Mouse (Mus musculus) limb, embryonic 15.5 days (tissue): ENCODE results near the gene Ppp1r35. TPM values are rescaled to one million over a fixed set of nuclear protein-coding genes. Genes with fewer than 3 reads are reported as not detected.
"Not testable (repeated sequence)": the region's sequence is repeated elsewhere in the genome, so short reads cannot be mapped to it uniquely, and the experiment has no call there.

Source experiments
- ATAC-seq: fragments of 200-750 bp; cut with Nextera tagmentation; 2 replicates; pipeline ENCODE4 v1.8.0; 2017; ENCODE audit warnings: low read depth, moderate TSS enrichment; ENCODE audit not compliant: insufficient number of reproducible peaks, low FRiP score, low TSS enrichment
- H3K27ac ChIP-seq: fragments of 300-500 bp; sonication (generic); 2 replicates; pipeline ENCODE4 v1.5.1; 2015; ENCODE audit warnings: moderate library complexity, mild to moderate bottlenecking, inconsistent platforms
- H3K27me3 ChIP-seq: fragments of 300-500 bp; sonication (generic); 2 replicates; pipeline ENCODE4 v1.6.1; 2015; ENCODE audit warnings: inconsistent platforms
- H3K36me3 ChIP-seq: fragments of 300-500 bp; sonication (generic); 2 replicates; pipeline ENCODE4 v1.6.1; 2015; ENCODE audit warnings: inconsistent platforms
- H3K4me1 ChIP-seq: fragments of 300-500 bp; sonication (generic); 2 replicates; pipeline ENCODE4 v1.6.1; 2015; ENCODE audit warnings: inconsistent platforms
- H3K4me2 ChIP-seq: fragments of 300-500 bp; sonication (generic); 2 replicates; pipeline ENCODE4 v1.6.1; 2015; ENCODE audit warnings: mild to moderate bottlenecking, inconsistent platforms
- H3K4me3 ChIP-seq: fragments of 300-500 bp; sonication (generic); 2 replicates; pipeline ENCODE4 v1.5.1; 2015; ENCODE audit warnings: mild to moderate bottlenecking, inconsistent platforms
- H3K9ac ChIP-seq: fragments of 300-500 bp; sonication (generic); 2 replicates; pipeline ENCODE4 v1.6.1; 2015; ENCODE audit warnings: inconsistent platforms
- H3K9me3 ChIP-seq: fragments of 300-500 bp; sonication (generic); 2 replicates; pipeline ENCODE4 v1.6.1; 2016; ENCODE audit warnings: inconsistent platforms
- WGBS: fragments of 180-500 bp; shearing (Covaris S2); methylation state at CpG from one replicate; pipeline ENCODE4 v1.1.7; 2015; 5-methylcytosine and 5-hydroxymethylcytosine counted together
- polyA plus RNA-seq: library from polyadenylated mRNA; unstranded; fragments of >200 nt; fragmentation: Nextera tagmentation; extraction: Ambion mirVana; gene quantifications from 2 replicates; pipeline ENCODE4 v1.2.1, GENCODE M21; 2015

The Ppp1r35 gene
- polyA plus RNA-seq, 1 experiment from 2014 or later = 27.8 TPM

- peaks cover 49% of the 10 kb centered on the region for H3K4me1 ChIP-seq
- ATAC-seq = peak; percentile 89
- 3% methylated on average over 28 of the region's 28 CpGs for WGBS
- peak within 1 kb of the TSS; percentile 70 for H3K9ac ChIP-seq
- no peaks in the 10 kb centered on the region for H3K27me3 ChIP-seq
- no peaks in the 10 kb centered on the region for H3K9me3 ChIP-seq
- peak within 1 kb of the TSS; percentile 98 for H3K27ac ChIP-seq
- peak within 1 kb of the TSS; percentile 90 for H3K4me2 ChIP-seq
- H3K4me3 ChIP-seq = peak within 1 kb of the TSS; percentile 75
- 0 out of 2 replicates have a peak, but pooled peaks cover 3% of the 10 kb centered on the region for H3K36me3 ChIP-seq
Observed at GRCm38 (mm10) chr5:137745214-137746171, 33.2 kb upstream of the Ppp1r35 start, which contains the start of gene Tsc22d4. TSS of gene Tsc22d4 (plus strand) at chr5:137745730.

- Histone ChIP-seq H3K36me3 (peaks cover 8% of the 10 kb centered on the region), H3K9me3 (no peaks in the 10 kb centered on the region), H3K4me1 (peaks cover 45% of the 10 kb centered on the region), H3K4me2 (peak overlapping the region; percentile 90), H3K9ac (peak overlapping the region; percentile 70), H3K27ac (peak overlapping the region; percentile 98), H3K27me3 (no peaks in the 10 kb centered on the region), H3K4me3 (peak overlapping the region; percentile 75)
- under 1% methylated on average over 20 of the region's 20 CpGs for WGBS
- ATAC-seq = peak; percentile 20; the same call in 1 of the 2 replicates
Observed at GRCm38 (mm10) chr5:137746282-137746850, 32.3 kb upstream of the Ppp1r35 start.

- ATAC-seq = no peak
- Histone ChIP-seq H3K36me3 (peaks cover 13% of the 10 kb centered on the region), H3K9ac (peak overlapping the region; percentile 70), H3K4me1 (peaks cover 41% of the 10 kb centered on the region), H3K4me2 (peak overlapping the region; percentile 90), H3K27ac (peak overlapping the region; percentile 98), H3K9me3 (no peaks in the 10 kb centered on the region), H3K4me3 (peak overlapping the region; percentile 75), H3K27me3 (no peaks in the 10 kb centered on the region)
- WGBS = 2% methylated on average over 16 of the region's 16 CpGs
Observed at GRCm38 (mm10) chr5:137746851-137747325, 31.8 kb upstream of the Ppp1r35 start.

- WGBS = 2% methylated on average over 26 of the region's 26 CpGs
- peaks cover 41% of the 10 kb centered on the region for H3K4me1 ChIP-seq
- ATAC-seq = no peak
- H3K4me3 ChIP-seq = peak overlapping the region; percentile 75
- H3K27me3 ChIP-seq = no peaks in the 10 kb centered on the region
- peak overlapping the region; percentile 70 for H3K9ac ChIP-seq
- peak overlapping the region; percentile 98 for H3K27ac ChIP-seq
- H3K36me3 ChIP-seq = peaks cover 18% of the 10 kb centered on the region
- no peaks in the 10 kb centered on the region for H3K9me3 ChIP-seq
- H3K4me2 ChIP-seq = peak overlapping the region; percentile 90
Observed at GRCm38 (mm10) chr5:137747326-137747961, 31.2 kb upstream of the Ppp1r35 start.

- Histone ChIP-seq H3K36me3 (peaks cover 25% of the 10 kb centered on the region), H3K9ac (no peak overlapping the region), H3K27me3 (no peaks in the 10 kb centered on the region), H3K4me3 (peak overlapping the region; percentile 75), H3K27ac (peak overlapping the region; percentile 98), H3K9me3 (no peaks in the 10 kb centered on the region), H3K4me1 (peaks cover 41% of the 10 kb centered on the region), H3K4me2 (peak overlapping the region; percentile 90)
- ATAC-seq = no peak
- WGBS = 17% methylated on average over 5 of the region's 5 CpGs
Observed at GRCm38 (mm10) chr5:137748130-137748770, 30.4 kb upstream of the Ppp1r35 start.

- H3K4me3 ChIP-seq = peak overlapping the region; percentile 75
- no peak for ATAC-seq
- H3K27ac ChIP-seq = peak overlapping the region; percentile 47
- H3K4me1 ChIP-seq = peaks cover 48% of the 10 kb centered on the region
- H3K9ac ChIP-seq = no peak overlapping the region
- H3K27me3 ChIP-seq = no peaks in the 10 kb centered on the region
- no peaks in the 10 kb centered on the region for H3K9me3 ChIP-seq
- 30% methylated on average over 6 of the region's 6 CpGs for WGBS
- H3K36me3 ChIP-seq = peaks cover 36% of the 10 kb centered on the region
- H3K4me2 ChIP-seq = peak overlapping the region; percentile 90
Observed at GRCm38 (mm10) chr5:137749196-137749836, 29.3 kb upstream of the Ppp1r35 start.

- Histone ChIP-seq H3K36me3 (peaks cover 36% of the 10 kb centered on the region), H3K4me1 (peaks cover 40% of the 10 kb centered on the region)
- ATAC-seq, H3K27me3 ChIP-seq, H3K27ac ChIP-seq, H3K9me3 ChIP-seq, H3K4me2 ChIP-seq, H3K4me3 ChIP-seq, H3K9ac ChIP-seq: not testable (repeated sequence)
- 96% methylated on average over 6 of the region's 8 CpGs for WGBS
Observed at GRCm38 (mm10) chr5:137750212-137750611, 28.4 kb upstream of the Ppp1r35 start.

- Histone ChIP-seq H3K4me3 (no peak overlapping the region), H3K36me3 (peaks cover 47% of the 10 kb centered on the region), H3K27ac (no peak overlapping the region), H3K27me3 (no peaks in the 10 kb centered on the region), H3K9me3 (no peaks in the 10 kb centered on the region), H3K4me2 (no peak overlapping the region), H3K4me1 (peaks cover 36% of the 10 kb centered on the region), H3K9ac (no peak overlapping the region)
- WGBS = 92% methylated on average over 13 of the region's 13 CpGs
- no peak for ATAC-seq
Observed at GRCm38 (mm10) chr5:137751221-137751887, 27.3 kb upstream of the Ppp1r35 start.

- H3K4me1 ChIP-seq = peaks cover 38% of the 10 kb centered on the region
- H3K9me3 ChIP-seq = no peaks in the 10 kb centered on the region
- no peak overlapping the region for H3K9ac ChIP-seq
- no peak overlapping the region for H3K4me2 ChIP-seq
- H3K4me3 ChIP-seq = no peak overlapping the region
- H3K36me3 ChIP-seq = peaks cover 52% of the 10 kb centered on the region
- no peaks in the 10 kb centered on the region for H3K27me3 ChIP-seq
- no peak overlapping the region for H3K27ac ChIP-seq
- ATAC-seq = no peak
- 87% methylated on average over 6 of the region's 6 CpGs for WGBS
Observed at GRCm38 (mm10) chr5:137751988-137752387, 26.7 kb upstream of the Ppp1r35 start.

GRCm38 (mm10) chr5:137753111-137753832, 25.4 kb upstream of the Ppp1r35 start:
- no peaks in the 10 kb centered on the region for H3K27me3 ChIP-seq
- no peak overlapping the region for H3K4me2 ChIP-seq
- H3K27ac ChIP-seq = no peak overlapping the region; the same call in 1 of the 2 replicates
- no peak overlapping the region for H3K9ac ChIP-seq
- ATAC-seq = no peak; the same call in 1 of the 2 replicates
- no peak overlapping the region for H3K4me3 ChIP-seq
- 68% methylated on average over 13 of the region's 13 CpGs for WGBS
- H3K9me3 ChIP-seq = no peaks in the 10 kb centered on the region
- H3K4me1 ChIP-seq = peaks cover 39% of the 10 kb centered on the region
- H3K36me3 ChIP-seq = peaks cover 60% of the 10 kb centered on the region
